Mouse (Mus musculus) brain, embryonic 18.5 days (tissue): Measurements from ENCODE around the gene Gm28102.
"Not testable (repeated sequence)": the region's sequence is repeated elsewhere in the genome, so short reads cannot be mapped to it uniquely, and the experiment has no call there.

Source experiments
- DNase-seq: peaks from one replicate; pipeline ENCODE4 v3.0.0-alpha.2; 2012; ENCODE audit warnings: low read depth, low spot score

The Gm28102 gene

DNA sequence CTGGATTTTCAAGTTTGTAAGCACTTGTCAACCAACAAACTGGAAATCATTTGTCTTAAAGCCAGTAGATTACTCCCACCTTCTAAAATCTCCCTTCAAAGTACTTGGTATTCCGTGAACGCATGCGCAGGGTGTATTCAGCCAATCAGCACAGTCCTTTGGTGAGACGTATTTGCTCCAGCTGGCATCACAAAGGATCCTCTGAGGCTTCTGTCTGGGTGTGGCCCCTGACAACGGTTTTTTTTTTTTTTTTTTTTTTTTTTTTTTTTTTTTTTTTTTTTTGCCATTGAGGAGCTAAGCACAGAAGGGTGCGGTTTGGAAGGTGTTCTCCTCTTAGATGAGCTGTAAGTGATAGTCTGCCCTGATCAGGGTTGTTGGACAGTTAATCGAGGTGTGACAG, at the start of gene Gm28102:
Gene Gm28102, plus strand, starts transcription at position 301 of the 400 bp plus-strand sequence.
- DNase-seq, result not testable (repeated sequence)
